Mouse (Mus musculus) cerebellum, postnatal 25 days (tissue): ENCODE measurements around the gene Ifrd2.
"Not testable (repeated sequence)": the region's sequence is repeated elsewhere in the genome, so short reads cannot be mapped to it uniquely, and the experiment has no call there.

Experiments
- DNase-seq, 2 experiments: peaks; one replicate each; pipeline ENCODE4 v3.0.0; 2021; ENCODE audit warnings: mixed read lengths in 2 of 2

Gene Ifrd2

GRCm38 (mm10) chr9:107552690-107553393 lies 34.6 kb upstream of the Ifrd2 start:
- no peak for DNase-seq

- DNase-seq, result peak in 1 of 2 experiments; percentile 72
Measured at GRCm38 (mm10) chr9:107553541-107554318, 33.7 kb upstream of the Ifrd2 start.

- DNase-seq, result peak; percentile 94 to 98
Measured at GRCm38 (mm10) chr9:107554319-107554825, 33.1 kb upstream of the Ifrd2 start.

GRCm38 (mm10) chr9:107555031-107555457 lies 32.4 kb upstream of the Ifrd2 start:
- no peak for DNase-seq

- no peak for DNase-seq
Measured at GRCm38 (mm10) chr9:107555701-107556100, 31.7 kb upstream of the Ifrd2 start.

GRCm38 (mm10) chr9:107556346-107556745 lies 31.1 kb upstream of the Ifrd2 start:
- DNase-seq, result no peak

- peak; percentile 94 to 95 for DNase-seq
Measured at GRCm38 (mm10) chr9:107563029-107563581, 24.3 kb upstream of the Ifrd2 start, which contains the start of gene Tusc2. Gene Tusc2, plus strand, starts transcription at chr9:107563255.

GRCm38 (mm10) chr9:107565556-107565955 lies 21.9 kb upstream of the Ifrd2 start:
- DNase-seq, result not testable (repeated sequence)

GRCm38 (mm10) chr9:107566041-107566709 lies 21.3 kb upstream of the Ifrd2 start:
- DNase-seq, result peak; percentile 83 to 91

GRCm38 (mm10) chr9:107566855-107567254 lies 20.6 kb upstream of the Ifrd2 start:
- no peak for DNase-seq

GRCm38 (mm10) chr9:107567702-107568319 lies 19.6 kb upstream of the Ifrd2 start, which contains the start of gene Hyal2:
Gene Hyal2, plus strand, starts transcription at chr9:107567945.
- no peak for DNase-seq

- DNase-seq, result peak; percentile 82 to 84
Measured at GRCm38 (mm10) chr9:107568331-107569261, 18.8 kb upstream of the Ifrd2 start.

GRCm38 (mm10) chr9:107569270-107569669 lies 18.2 kb upstream of the Ifrd2 start:
- DNase-seq, result no peak

- no peak for DNase-seq
Measured at GRCm38 (mm10) chr9:107570016-107570415, 17.4 kb upstream of the Ifrd2 start.

GRCm38 (mm10) chr9:107570845-107571244 lies 16.6 kb upstream of the Ifrd2 start:
- DNase-seq, result no peak

GRCm38 (mm10) chr9:107571534-107572326 lies 15.7 kb upstream of the Ifrd2 start:
- no peak for DNase-seq

- DNase-seq, result no peak
Measured at GRCm38 (mm10) chr9:107572327-107572662, 15.1 kb upstream of the Ifrd2 start.

- DNase-seq, result not testable (repeated sequence)
Measured at GRCm38 (mm10) chr9:107573774-107574173, 13.7 kb upstream of the Ifrd2 start.

GRCm38 (mm10) chr9:107575579-107576356 lies 11.7 kb upstream of the Ifrd2 start:
- DNase-seq, result peak in 1 of 2 experiments; percentile 68
